Mouse (Mus musculus) intestine, embryonic 15.5 days (tissue): ENCODE data around the gene Tdrd1. TPM values are rescaled to one million over a fixed set of nuclear protein-coding genes. Genes with fewer than 3 reads are reported as not detected.

Experiments
- ATAC-seq: fragments of 200-750 bp; cut with Nextera tagmentation; 2 replicates; pipeline ENCODE4 v1.8.0; 2017; ENCODE audit warnings: moderate TSS enrichment, moderate library complexity
- H3K27ac ChIP-seq: fragments of 300-500 bp; sonication (generic); 2 replicates; pipeline ENCODE4 v1.5.1; 2015; ENCODE audit warnings: mild to moderate bottlenecking, inconsistent platforms
- H3K27me3 ChIP-seq: fragments of 300-500 bp; sonication (generic); replicated peaks from 2 replicates; pipeline ENCODE4 v1.6.1; 2015; ENCODE audit warnings: inconsistent platforms
- H3K36me3 ChIP-seq: fragments of 300-500 bp; sonication (generic); 2 replicates; pipeline ENCODE4 v1.6.1; 2015; ENCODE audit warnings: inconsistent platforms
- H3K4me1 ChIP-seq: fragments of 300-500 bp; sonication (generic); replicated peaks from 2 replicates; pipeline ENCODE4 v1.6.1; 2015; ENCODE audit warnings: inconsistent platforms
- H3K4me2 ChIP-seq: fragments of 300-500 bp; sonication (generic); replicated peaks from 2 replicates; pipeline ENCODE4 v1.6.1; 2015; ENCODE audit warnings: mild to moderate bottlenecking, inconsistent platforms
- H3K4me3 ChIP-seq: fragments of 300-500 bp; sonication (generic); replicated peaks from 2 replicates; pipeline ENCODE4 v1.5.1; 2015; ENCODE audit warnings: inconsistent platforms
- H3K9ac ChIP-seq: fragments of 300-500 bp; sonication (generic); 2 replicates; pipeline ENCODE4 v1.6.1; 2015; ENCODE audit warnings: inconsistent platforms
- H3K9me3 ChIP-seq: fragments of 300-500 bp; sonication (generic); 2 replicates; pipeline ENCODE4 v1.6.1; 2016; ENCODE audit warnings: inconsistent platforms
- WGBS: fragments of 180-500 bp; shearing (Covaris S2); methylation state at CpG from one replicate; pipeline ENCODE4 v1.1.7; 2015; 5-methylcytosine and 5-hydroxymethylcytosine counted together
- polyA plus RNA-seq: library from polyadenylated mRNA; unstranded; fragments of >200 nt; fragmentation: Nextera tagmentation; extraction: Ambion mirVana; gene quantifications from 2 replicates; pipeline ENCODE4 v1.2.1, GENCODE M21; 2015

Gene Tdrd1
- polyA plus RNA-seq, 1 experiment from 2014 or later: 0.98 TPM

DNA sequence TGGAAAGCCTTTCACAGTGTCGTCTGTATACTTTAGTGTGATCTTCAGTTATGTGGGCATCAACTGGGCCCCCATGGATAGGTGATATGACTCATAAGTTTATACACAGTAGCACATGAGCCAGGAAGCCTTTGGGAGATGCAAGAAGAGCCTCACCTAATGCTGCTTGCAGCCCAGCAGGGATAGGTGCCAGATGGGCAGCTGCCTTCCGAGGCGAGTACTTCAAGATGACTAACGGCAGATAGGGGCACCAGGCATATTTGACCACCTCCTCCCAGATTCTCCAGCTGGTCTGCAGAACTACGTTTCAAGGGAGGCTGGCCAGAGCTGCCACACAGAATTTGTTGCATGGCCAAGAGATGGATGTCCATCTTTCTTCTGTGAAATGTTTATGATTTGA, 67.3 kb downstream of the Tdrd1 start:
- Histone ChIP-seq H3K4me3 (no peak overlapping the region), H3K9me3 (no peaks in the 10 kb centered on the region), H3K27ac (no peak overlapping the region), H3K4me1 (0 out of 2 replicates have a peak, but pooled peaks cover 8% of the 10 kb centered on the region), H3K27me3 (no peaks in the 10 kb centered on the region; the same call in 1 of the 2 replicates), H3K36me3 (no peaks in the 10 kb centered on the region), H3K9ac (no peak overlapping the region), H3K4me2 (no peak overlapping the region)
- ATAC-seq: no peak
- WGBS: 67% methylated on average over 5 of the region's 5 CpGs

DNA sequence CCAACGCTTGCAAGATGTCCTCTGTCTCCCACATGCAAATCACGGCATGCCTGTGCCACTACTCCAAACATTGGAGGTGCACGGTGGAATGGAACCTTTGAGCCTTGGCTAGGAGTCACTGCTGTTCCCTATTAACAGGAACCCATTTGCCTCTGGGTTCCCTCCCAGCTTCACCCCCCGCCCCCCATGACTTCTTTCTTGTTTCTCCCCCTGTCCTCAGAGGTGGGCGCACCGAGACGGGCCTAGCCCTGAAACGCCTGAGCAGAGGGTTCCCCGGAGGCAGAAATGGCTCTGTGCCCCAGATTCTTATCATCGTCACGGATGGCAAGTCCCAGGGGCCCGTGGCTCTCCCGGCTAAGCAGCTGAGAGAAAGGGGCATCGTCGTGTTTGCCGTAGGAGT, 71.6 kb downstream of the Tdrd1 start:
- Histone ChIP-seq H3K4me3 (no peak overlapping the region), H3K4me1 (no peaks in the 10 kb centered on the region), H3K9me3 (no peaks in the 10 kb centered on the region), H3K27ac (no peak overlapping the region), H3K27me3 (no peaks in the 10 kb centered on the region; the same call in 1 of the 2 replicates), H3K4me2 (no peak overlapping the region), H3K36me3 (no peaks in the 10 kb centered on the region), H3K9ac (no peak overlapping the region)
- WGBS: 93% methylated on average over 16 of the region's 16 CpGs
- ATAC-seq: no peak

DNA sequence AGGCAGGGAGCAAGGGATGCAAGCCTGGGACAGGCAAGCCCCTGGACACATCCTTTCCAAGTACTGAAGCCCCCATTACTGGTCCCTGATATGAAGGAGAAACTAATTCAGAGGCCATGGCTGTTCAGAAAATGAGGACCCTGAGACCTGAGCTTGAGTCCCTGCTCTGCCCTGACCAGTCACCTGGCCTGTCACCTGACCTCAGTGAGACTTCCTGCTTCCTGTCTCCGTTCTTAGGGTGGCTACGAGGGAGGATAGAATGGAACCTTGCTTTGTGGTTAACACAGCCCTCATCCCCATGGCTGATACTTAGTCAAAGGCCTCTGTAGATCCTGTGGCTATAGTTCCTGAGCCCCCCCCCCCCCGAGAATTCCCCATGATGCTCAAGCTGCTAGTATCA, 78.1 kb downstream of the Tdrd1 start:
- 0 out of 2 replicates have a peak, but pooled peaks cover 3% of the 10 kb centered on the region for H3K4me1 ChIP-seq
- no peaks in the 10 kb centered on the region for H3K27me3 ChIP-seq
- no peaks in the 10 kb centered on the region for H3K9me3 ChIP-seq
- H3K27ac ChIP-seq: no peak overlapping the region
- H3K4me3 ChIP-seq: no peak overlapping the region
- H3K36me3 ChIP-seq: no peaks in the 10 kb centered on the region
- WGBS: 74% methylated on average over 3 of the region's 3 CpGs
- ATAC-seq: no peak
- no peak overlapping the region for H3K4me2 ChIP-seq
- no peak overlapping the region for H3K9ac ChIP-seq

DNA sequence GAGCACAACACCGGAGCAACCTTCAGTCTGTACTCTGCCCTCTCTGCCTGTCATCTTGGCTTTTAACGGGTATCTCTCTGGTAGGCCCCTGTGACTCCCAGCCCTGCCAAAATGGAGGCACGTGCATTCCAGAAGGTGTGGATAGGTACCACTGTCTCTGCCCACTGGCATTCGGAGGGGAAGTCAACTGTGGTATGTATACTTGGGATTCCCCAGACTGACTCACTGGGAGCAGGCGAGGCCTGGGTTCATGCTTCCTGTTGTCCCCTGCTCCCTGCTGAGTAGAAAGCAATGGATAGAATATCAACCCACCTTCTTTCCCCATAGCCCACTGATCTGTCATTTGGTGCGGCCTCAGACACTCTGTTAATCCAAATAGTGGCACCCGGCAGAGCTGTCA, 79.4 kb downstream of the Tdrd1 start:
- no peaks in the 10 kb centered on the region for H3K9me3 ChIP-seq
- H3K36me3 ChIP-seq: no peaks in the 10 kb centered on the region
- no peaks in the 10 kb centered on the region for H3K27me3 ChIP-seq
- H3K27ac ChIP-seq: no peak overlapping the region
- H3K4me1 ChIP-seq: 0 out of 2 replicates have a peak, but pooled peaks cover 3% of the 10 kb centered on the region
- H3K9ac ChIP-seq: no peak overlapping the region
- ATAC-seq: no peak
- H3K4me2 ChIP-seq: no peak overlapping the region
- 92% methylated on average over 7 of the region's 7 CpGs for WGBS
- no peak overlapping the region for H3K4me3 ChIP-seq

DNA sequence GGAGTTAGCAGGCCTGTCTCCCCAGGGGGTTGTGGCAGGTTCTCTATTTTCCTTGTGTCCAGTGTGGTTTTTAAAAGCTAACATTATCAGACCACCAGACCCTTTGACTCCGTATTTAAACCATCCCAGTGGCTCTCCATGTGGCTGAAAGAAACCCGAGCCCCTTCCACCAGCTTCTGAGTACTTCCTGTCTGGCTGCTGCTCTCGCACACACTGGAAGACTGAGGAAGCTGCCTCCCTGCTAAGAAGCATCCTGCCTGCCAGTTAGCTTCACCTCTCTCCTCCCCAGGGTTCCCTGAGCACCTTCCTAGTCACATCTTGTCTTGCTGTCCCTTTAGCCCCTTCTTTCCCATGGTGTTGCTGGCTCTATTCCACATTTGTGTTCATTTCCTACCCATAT, 81.8 kb downstream of the Tdrd1 start:
- Histone ChIP-seq H3K36me3 (no peaks in the 10 kb centered on the region), H3K9me3 (no peaks in the 10 kb centered on the region), H3K4me2 (no peak overlapping the region), H3K4me1 (0 out of 2 replicates have a peak, but pooled peaks cover 3% of the 10 kb centered on the region), H3K27me3 (no peaks in the 10 kb centered on the region), H3K4me3 (no peak overlapping the region), H3K27ac (no peak overlapping the region), H3K9ac (no peak overlapping the region)
- 48% methylated on average over 3 of the region's 3 CpGs for WGBS
- no peak for ATAC-seq

DNA sequence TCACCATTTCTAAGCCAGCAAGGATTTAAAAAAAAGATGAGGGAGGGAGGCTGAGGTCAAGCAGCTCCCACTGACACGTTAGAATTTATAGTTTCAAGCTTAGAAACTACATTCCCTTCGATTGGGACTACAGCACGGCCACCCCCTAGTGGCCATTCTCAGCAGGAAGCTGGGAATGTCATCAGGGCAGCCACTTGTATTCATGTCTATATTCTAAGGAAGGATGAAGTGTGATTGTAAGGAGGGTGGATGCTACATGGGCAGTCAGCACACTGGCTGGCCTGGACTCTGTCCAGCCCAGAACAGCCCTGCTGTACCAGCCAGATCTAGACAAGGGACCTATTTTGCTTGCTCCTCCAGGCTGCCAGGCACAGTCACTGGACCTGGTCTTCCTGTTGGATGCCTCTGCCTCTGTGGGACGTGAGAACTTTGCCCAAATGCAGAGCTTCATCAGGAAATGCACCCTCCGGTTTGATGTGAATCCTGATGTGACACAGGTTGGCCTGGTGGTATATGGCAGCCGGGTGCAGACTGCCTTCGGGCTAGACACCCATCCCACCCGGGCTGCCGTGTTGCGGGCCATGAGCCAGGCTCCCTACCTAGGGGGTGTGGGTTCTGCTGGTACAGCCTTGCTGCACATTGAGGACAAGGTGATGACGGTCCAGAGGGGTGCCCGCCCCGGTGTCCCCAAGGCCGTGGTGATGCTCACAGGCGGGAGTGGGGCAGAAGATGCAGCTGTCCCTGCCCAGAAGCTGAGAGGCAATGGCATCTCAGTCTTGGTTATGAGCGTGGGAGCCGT, 82.7 kb downstream of the Tdrd1 start:
- no peaks in the 10 kb centered on the region for H3K27me3 ChIP-seq
- ATAC-seq: peak; percentile 53
- 0 out of 2 replicates have a peak, but pooled peaks cover 3% of the 10 kb centered on the region for H3K4me1 ChIP-seq
- H3K4me3 ChIP-seq: no peak overlapping the region
- H3K36me3 ChIP-seq: no peaks in the 10 kb centered on the region
- H3K9ac ChIP-seq: no peak overlapping the region
- H3K27ac ChIP-seq: no peak overlapping the region
- no peak overlapping the region for H3K4me2 ChIP-seq
- H3K9me3 ChIP-seq: no peaks in the 10 kb centered on the region
- WGBS: 74% methylated on average over 17 of the region's 17 CpGs

DNA sequence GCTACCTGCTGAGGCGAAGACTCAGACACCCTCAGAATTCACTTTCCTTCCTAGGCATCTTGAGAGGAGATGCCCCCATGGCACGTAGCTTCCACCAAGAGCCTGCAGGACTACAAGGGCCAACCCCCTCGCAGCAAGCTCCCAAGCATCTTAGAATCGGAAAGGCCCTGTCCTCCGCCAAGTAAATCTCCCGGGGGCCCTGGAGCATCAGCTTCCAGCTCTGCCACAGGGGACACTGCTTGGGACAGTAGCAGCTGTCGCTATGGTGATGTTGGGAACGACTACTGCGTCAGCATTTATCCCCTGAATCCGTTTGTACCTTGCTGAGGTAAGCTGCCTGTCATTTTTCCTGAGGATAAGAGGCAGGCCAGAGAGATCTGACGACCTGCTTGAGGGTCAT, 84.6 kb downstream of the Tdrd1 start:
- Histone ChIP-seq H3K4me3 (no peak overlapping the region), H3K9ac (no peak overlapping the region), H3K4me1 (0 out of 2 replicates have a peak, but pooled peaks cover 3% of the 10 kb centered on the region), H3K4me2 (no peak overlapping the region), H3K9me3 (no peaks in the 10 kb centered on the region), H3K36me3 (no peaks in the 10 kb centered on the region), H3K27me3 (no peaks in the 10 kb centered on the region), H3K27ac (no peak overlapping the region)
- 68% methylated on average over 11 of the region's 11 CpGs for WGBS
- no peak for ATAC-seq

DNA sequence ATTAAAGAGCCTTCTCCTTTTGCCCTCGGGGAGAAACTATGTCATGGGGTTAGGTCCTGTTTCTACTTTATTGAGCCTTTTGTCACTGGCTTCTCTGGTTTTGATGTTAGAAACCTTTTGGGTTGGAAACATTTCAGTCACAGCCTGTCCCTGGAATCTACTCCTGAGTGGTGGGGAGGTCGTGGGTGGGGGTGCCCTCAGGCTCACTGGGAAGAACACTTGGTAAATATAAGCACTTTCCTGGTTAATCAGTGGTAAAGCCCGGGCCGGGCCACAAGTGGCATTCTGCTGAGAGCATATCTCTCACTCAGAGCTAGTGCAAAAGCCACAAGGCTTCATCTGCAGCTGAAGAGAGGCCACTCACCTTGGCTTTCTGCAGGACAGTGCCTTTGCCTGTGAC, 87.8 kb downstream of the Tdrd1 start:
- ATAC-seq: no peak
- WGBS: 70% methylated on average over 4 of the region's 4 CpGs

DNA sequence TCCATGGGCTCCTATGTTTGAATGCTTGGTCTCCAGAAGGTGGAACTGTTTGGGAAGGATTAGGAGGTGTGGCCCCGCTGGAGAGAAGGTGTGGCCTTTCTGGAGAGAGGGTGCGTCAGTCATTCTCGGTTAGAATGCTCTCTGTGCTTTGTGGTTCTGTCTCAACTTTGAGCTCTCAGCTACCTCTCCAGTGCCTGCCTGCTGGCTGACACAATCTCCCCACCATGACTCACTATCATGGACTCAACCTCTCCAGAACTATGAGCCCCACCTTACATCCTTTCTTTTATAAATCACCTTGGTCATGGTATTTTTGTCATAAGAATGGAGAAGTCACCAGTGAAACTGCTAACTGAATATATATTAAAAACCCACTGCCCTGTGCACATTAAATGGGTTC, 88.6 kb downstream of the Tdrd1 start:
- Histone ChIP-seq H3K9ac (no peak overlapping the region), H3K27ac (no peak overlapping the region), H3K4me2 (no peak overlapping the region), H3K9me3 (no peaks in the 10 kb centered on the region), H3K27me3 (no peaks in the 10 kb centered on the region), H3K4me3 (no peak overlapping the region), H3K36me3 (no peaks in the 10 kb centered on the region), H3K4me1 (no peaks in the 10 kb centered on the region)
- 93% methylated on average over 3 of the region's 3 CpGs for WGBS
- ATAC-seq: no peak

More for the DNA sequence above, 87.8 kb downstream of the Tdrd1 start:
- H3K4me3 ChIP-seq: no peak overlapping the region
- H3K4me2 ChIP-seq: no peak overlapping the region
- no peaks in the 10 kb centered on the region for H3K36me3 ChIP-seq
- H3K4me1 ChIP-seq: no peaks in the 10 kb centered on the region
- no peaks in the 10 kb centered on the region for H3K9me3 ChIP-seq
- no peak overlapping the region for H3K9ac ChIP-seq
- H3K27me3 ChIP-seq: no peaks in the 10 kb centered on the region
- H3K27ac ChIP-seq: no peak overlapping the region

DNA sequence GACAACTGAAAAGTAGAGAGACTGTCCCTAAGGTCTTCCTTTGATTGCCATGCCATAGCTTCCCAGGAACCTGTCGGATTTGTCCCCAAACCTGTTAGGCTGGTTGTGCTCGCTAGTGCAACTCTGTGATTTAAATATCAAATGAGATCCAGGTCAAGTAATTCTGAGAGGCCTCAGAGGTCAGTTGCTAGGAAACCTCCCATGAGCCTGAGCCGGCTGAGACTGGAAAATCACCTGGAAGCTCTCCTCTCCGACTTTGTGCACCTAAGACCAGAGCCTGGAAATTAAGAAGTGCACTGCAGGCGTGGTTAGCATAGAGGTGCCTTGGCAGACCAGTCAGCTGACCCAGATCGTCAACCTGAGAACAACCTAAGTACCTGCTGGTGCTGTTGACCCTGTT, 89.1 kb downstream of the Tdrd1 start:
- 48% methylated on average over 6 of the region's 6 CpGs for WGBS
- H3K27me3 ChIP-seq: no peaks in the 10 kb centered on the region
- H3K4me3 ChIP-seq: no peak overlapping the region
- H3K9me3 ChIP-seq: no peaks in the 10 kb centered on the region
- H3K4me2 ChIP-seq: no peak overlapping the region
- ATAC-seq: peak; percentile 81
- no peaks in the 10 kb centered on the region for H3K36me3 ChIP-seq
- H3K9ac ChIP-seq: no peak overlapping the region
- no peak overlapping the region for H3K27ac ChIP-seq
- H3K4me1 ChIP-seq: no peaks in the 10 kb centered on the region

Other genes starting within 250 kb of the Tdrd1 start
- 0.75 and 1.1 TPM in 2 replicates for gene Adrb1, start 104.0 kb upstream of the Tdrd1 start, polyA plus RNA-seq
- 15.6 and 19.2 TPM in 2 replicates for gene Ccdc186, start 4.0 kb upstream of the Tdrd1 start, polyA plus RNA-seq
- gene Vwa2, start 48.0 kb downstream of the Tdrd1 start, polyA plus RNA-seq: 0.90 and 1.0 TPM in 2 replicates
- 18.3 and 18.4 TPM in 2 replicates for gene Afap1l2, start 182.0 kb downstream of the Tdrd1 start, polyA plus RNA-seq